Mouse (Mus musculus) brain, embryonic 14.5 days (tissue): ENCODE data around the gene Zfp385c.

Experiments
- CTCF ChIP-seq: fragments of 200-500 bp; IDR thresholded peaks from 2 replicates; pipeline ENCODE4 v1.5.1; 2012; ENCODE audit warnings: inconsistent platforms, mild to moderate bottlenecking, moderate library complexity, borderline replicate concordance; ENCODE audit not compliant: insufficient read depth, insufficient read length; ENCODE audit errors: extremely low read depth
- POLR2A ChIP-seq: fragments of 200-500 bp; IDR thresholded peaks from 2 replicates; pipeline ENCODE4 v1.6.1; 2012; ENCODE audit warnings: mild to moderate bottlenecking, inconsistent platforms, borderline replicate concordance; ENCODE audit not compliant: poor library complexity, insufficient read depth, insufficient read length, severe bottlenecking; ENCODE audit errors: extremely low read depth

- TF ChIP-seq CTCF, result no peak
- TF ChIP-seq POLR2A, result no peak
These were observed 3.8 kb downstream of the Zfp385c start for GRCm38 (mm10) chr11:100688443-100688842.
